Comparison of ENCODE assay signal across 15 mouse cellular contexts in genomic region chr5:65867380-65868116, GRCm38 (mm10). TPM values are rescaled to one million over a fixed set of nuclear protein-coding genes. Genes with fewer than 3 reads are reported as not detected.
DNase-seq lines count a peak whose midpoint lies in the region; ATAC-seq and TF ChIP-seq lines count a peak whose summit lies in the region.
"Had no signal": no experiment of that assay in that cellular context is flagged by ENCODE, and none has a peak within 500 bp of the region (broad histone marks: within the 10 kb centered on the region; RNA-seq: fewer than 3 reads in every experiment).

No protein-coding gene starts in this region.

- no peaks in the 10 kb centered on the region for H3K27me3 ChIP-seq in lung, postnatal 0 days (replicated peaks; ENCODE audit: insufficient read depth, low read length)
- no peaks in the 10 kb centered on the region for H3K27me3 ChIP-seq in megakaryocyte, embryonic 14.5 days (replicated peaks)
- H3K27me3 ChIP-seq: kidney, embryonic 15.5 days; limb, embryonic 15.5 days had no signal

- intact Hi-C loops in left cerebral cortex, postnatal 36 days (cut with DNase I), result no loop called here

- H3K27ac ChIP-seq in lung, postnatal 0 days (ENCODE audit: low read length), result no peak overlapping the region
- H3K27ac ChIP-seq: kidney, embryonic 15.5 days; limb, embryonic 15.5 days; midbrain, embryonic 10.5 days had no signal

- 58% methylated on average over 7 of the region's 7 CpGs for WGBS in lung, postnatal 0 days

- no peak overlapping the region for H3K4me2 ChIP-seq in lung, postnatal 0 days (replicated peaks; ENCODE audit: low read depth, low read length)
- H3K4me2 ChIP-seq: kidney, embryonic 15.5 days; limb, embryonic 15.5 days had no signal

- no peak for TF ChIP-seq EP300 in lung, postnatal 0 days (IDR thresholded peaks at IDR 0.05)

- no peaks in the 10 kb centered on the region for H3K36me3 ChIP-seq in lung, postnatal 0 days (ENCODE audit: insufficient read depth, low read length)
- peaks cover 8% of the 10 kb centered on the region for H3K36me3 ChIP-seq in megakaryocyte, embryonic 14.5 days (replicated peaks; ENCODE audit: low read length)
- H3K36me3 ChIP-seq: G1E; kidney, embryonic 15.5 days; limb, embryonic 15.5 days; midbrain, embryonic 10.5 days had no signal

- peak; percentile 22 for DNase-seq in lung, postnatal 0 days (ENCODE audit: low spot score)
- DNase-seq in lung, postnatal 4 days, result no peak
- peak; percentile 76 for DNase-seq in CD4-positive helper T cell, adult 2 months (ENCODE audit: low read depth, low spot score)
- DNase-seq in T-cell, adult 2 months (ENCODE audit: low spot score), result peak; percentile 66
- no peak for DNase-seq in kidney, adult 9 months
- DNase-seq in left cerebral cortex, postnatal 36 days (ENCODE audit: low spot score in 2 of 2), result no peak
- DNase-seq in ovary, postnatal 10 days (ENCODE audit: low spot score), result no peak
- DNase-seq: cerebellum, postnatal 36 days; heart, postnatal 4 days; layer of hippocampus, postnatal 36 days had no signal

- no peaks in the 10 kb centered on the region for H3K4me1 ChIP-seq in lung, postnatal 0 days (ENCODE audit: insufficient read depth, low read depth, low read length)
- peaks cover 96% of the 10 kb centered on the region for H3K4me1 ChIP-seq in megakaryocyte, embryonic 14.5 days
- H3K4me1 ChIP-seq: limb, embryonic 15.5 days; midbrain, embryonic 10.5 days had no signal

- no peak for TF ChIP-seq CTCF in lung, postnatal 0 days (IDR thresholded peaks at IDR 0.05)

- no peaks in the 10 kb centered on the region for H3K9me3 ChIP-seq in lung, postnatal 0 days (ENCODE audit: low read length)
- no peaks in the 10 kb centered on the region for H3K9me3 ChIP-seq in megakaryocyte, embryonic 14.5 days
- H3K9me3 ChIP-seq: G1E; kidney, embryonic 15.5 days; limb, embryonic 15.5 days; midbrain, embryonic 10.5 days had no signal

- no peak for ATAC-seq in lung, postnatal 0 days

- H3K4me3 ChIP-seq in lung, postnatal 0 days (ENCODE audit: low read depth, low read length), result no peak overlapping the region
- peak overlapping the region; percentile 72 for H3K4me3 ChIP-seq in megakaryocyte, embryonic 14.5 days (replicated peaks)
- H3K4me3 ChIP-seq: kidney, embryonic 15.5 days; limb, embryonic 15.5 days; midbrain, embryonic 10.5 days had no signal

- H3K9ac ChIP-seq in lung, postnatal 0 days (replicated peaks; ENCODE audit: low read depth), result no peak overlapping the region
- H3K9ac ChIP-seq: kidney, embryonic 15.5 days; limb, embryonic 15.5 days had no signal

RNA-seq across cellular contexts. Expression of gene Rhoh, which starts 6.5 kb away (rescaled TPM):
- polyA plus RNA-seq in lung, postnatal 0 days (2015; fragmentation: Nextera tagmentation; extraction: Ambion mirVana), result 0.90 and 0.98 TPM in 2 replicates
- 0.70 TPM in 1 of 2 replicates, not detected in the other for polyA plus RNA-seq in megakaryocyte, embryonic 14.5 days (2012; ENCODE audit: insufficient read depth, low replicate concordance)
- under 1 TPM; 0.64 to 0.75 TPM for total RNA-seq in left cerebral cortex, postnatal 36 days (2021)
- polyA plus RNA-seq: G1E had no signal

Comparison
In these comparisons a context has a peak if more than half of its experiments do, and no peak if none do; other contexts are left out.
1. DNase-seq: peak in lung, postnatal 0 days (single experiment), CD4-positive helper T cell, adult 2 months (single experiment) and T-cell, adult 2 months (single experiment); none in lung, postnatal 4 days (0 of 2), kidney, adult 9 months (single experiment), left cerebral cortex, postnatal 36 days (0 of 2) and ovary, postnatal 10 days (single experiment).